ENCODE assay signal across 7 mouse cellular contexts in genomic region chr16:92953936-92954654, GRCm38 (mm10).
DNase-seq lines count a peak whose midpoint lies in the region; ATAC-seq and TF ChIP-seq lines count a peak whose summit lies in the region.

No protein-coding gene starts in this region.

- peak; percentile 92 for DNase-seq in 3T3-L1 (ENCODE audit: low read depth, low spot score)
- DNase-seq in fat pad, adult 2 months (ENCODE audit: extremely low read depth, low read depth, low spot score), result peak; percentile 93
- DNase-seq in lung, postnatal 0 days (ENCODE audit: low spot score), result peak; percentile 61
- DNase-seq in retina, postnatal 1 day, result no peak

- TF ChIP-seq EP300 in lung, postnatal 0 days (IDR thresholded peaks at IDR 0.05), result peak; percentile 36; the same call in 1 of the 2 replicates

- H3K4me2 ChIP-seq in lung, postnatal 0 days (replicated peaks; ENCODE audit: low read depth, low read length), result no peak overlapping the region
- H3K4me2 ChIP-seq in hindbrain, embryonic 13.5 days, result no peak overlapping the region

- no peak for TF ChIP-seq CTCF in C2C12 (IDR thresholded peaks at IDR 0.05; ENCODE audit: control insufficient read depth, insufficient read depth, insufficient read length)
- TF ChIP-seq CTCF in lung, postnatal 0 days (IDR thresholded peaks at IDR 0.05), result no peak

- H3K79me3 ChIP-seq in C2C12 (ENCODE audit: low read depth), result no peaks in the 10 kb centered on the region

- ATAC-seq in inflammation-experienced regulatory T-cells, adult 6 months, result peak; percentile 32
- ATAC-seq in lung, postnatal 0 days, result peak; percentile 88
- ATAC-seq in hindbrain, embryonic 13.5 days (ENCODE audit: low FRiP score), result no peak

- H3K27me3 ChIP-seq in C2C12 (ENCODE audit: control insufficient read depth, insufficient read depth, insufficient read length), result no peaks in the 10 kb centered on the region
- H3K27me3 ChIP-seq in lung, postnatal 0 days (replicated peaks; ENCODE audit: insufficient read depth, low read length), result no peaks in the 10 kb centered on the region
- no peaks in the 10 kb centered on the region for H3K27me3 ChIP-seq in hindbrain, embryonic 13.5 days

- H3K27ac ChIP-seq in lung, postnatal 0 days (ENCODE audit: low read length), result no peak overlapping the region
- no peak overlapping the region for H3K27ac ChIP-seq in hindbrain, embryonic 13.5 days

- no peaks in the 10 kb centered on the region for H3K79me2 ChIP-seq in C2C12 (ENCODE audit: control insufficient read depth, insufficient read depth)

- no peak overlapping the region for H3ac ChIP-seq in C2C12 (ENCODE audit: control insufficient read depth, insufficient read length, low read depth)

- 40% methylated on average over 11 of the region's 11 CpGs for WGBS in lung, postnatal 0 days
- WGBS in hindbrain, embryonic 13.5 days, result 67% methylated on average over 11 of the region's 11 CpGs

- no peaks in the 10 kb centered on the region for H3K36me3 ChIP-seq in C2C12 (ENCODE audit: control insufficient read depth, insufficient read depth)
- H3K36me3 ChIP-seq in lung, postnatal 0 days (ENCODE audit: insufficient read depth, low read length), result no peaks in the 10 kb centered on the region
- H3K36me3 ChIP-seq in hindbrain, embryonic 13.5 days, result no peaks in the 10 kb centered on the region

- no peaks in the 10 kb centered on the region for H3K9me3 ChIP-seq in lung, postnatal 0 days (ENCODE audit: low read length)
- H3K9me3 ChIP-seq in hindbrain, embryonic 13.5 days, result no peaks in the 10 kb centered on the region

- 0 out of 2 replicates have a peak, but pooled peaks cover 2% of the 10 kb centered on the region for H3K4me1 ChIP-seq in lung, postnatal 0 days (ENCODE audit: insufficient read depth, low read depth, low read length)
- H3K4me1 ChIP-seq in hindbrain, embryonic 13.5 days (replicated peaks), result no peaks in the 10 kb centered on the region

- no peak overlapping the region for H3K4me3 ChIP-seq in C2C12 (ENCODE audit: insufficient read depth, poor library complexity, severe bottlenecking)
- H3K4me3 ChIP-seq in lung, postnatal 0 days (ENCODE audit: low read depth, low read length), result no peak overlapping the region
- H3K4me3 ChIP-seq in hindbrain, embryonic 13.5 days, result no peak overlapping the region

- H3K9ac ChIP-seq in lung, postnatal 0 days (replicated peaks; ENCODE audit: low read depth), result no peak overlapping the region
- H3K9ac ChIP-seq in hindbrain, embryonic 13.5 days, result no peak overlapping the region

TF ChIP-seq in C2C12, 6 proteins besides CTCF, POLR2A, EP300 and RAD21:
- TF ChIP-seq MYOG (IDR thresholded peaks at IDR 0.05; ENCODE audit: control insufficient read depth, extremely low read depth, insufficient read length), result no peak
- no peak for TF ChIP-seq MAX (IDR thresholded peaks at IDR 0.05)
- peak; percentile 2 for TF ChIP-seq MYOD1 (IDR thresholded peaks at IDR 0.05; ENCODE audit: control insufficient read depth, insufficient read length, low read depth)
